Mouse (Mus musculus) cerebellum, adult 2 months (tissue): ENCODE data around the gene Cpn1. TPM values are rescaled to one million over a fixed set of nuclear protein-coding genes. Genes with fewer than 3 reads are reported as not detected.

Experiments used
- DNase-seq, 2 experiments: peaks; one replicate each; pipeline ENCODE4 v3.0.0; 2021
- H3K27ac ChIP-seq: fragments of 200-500 bp; 2 replicates; pipeline ENCODE4 v1.5.1; 2012; ENCODE audit warnings: low read length, control low read depth, inconsistent platforms; ENCODE audit not compliant: insufficient read depth
- H3K27me3 ChIP-seq: fragments of 200-500 bp; 2 replicates; pipeline ENCODE4 v1.6.1; 2012; ENCODE audit warnings: inconsistent platforms, mild to moderate bottlenecking, low read length, moderate library complexity; ENCODE audit not compliant: control insufficient read depth, insufficient read depth
- H3K4me1 ChIP-seq: fragments of 200-500 bp; 2 replicates; pipeline ENCODE4 v1.6.1; 2011; ENCODE audit warnings: low read length; ENCODE audit not compliant: control insufficient read depth, insufficient read depth
- H3K4me3 ChIP-seq: fragments of 200-500 bp; replicated peaks from 2 replicates; pipeline ENCODE3; 2011; ENCODE audit warnings: mild to moderate bottlenecking, low read depth, low read length, control low read depth; ENCODE audit not compliant: insufficient read depth
- CTCF ChIP-seq: fragments of 200-500 bp; IDR thresholded peaks from 2 replicates; pipeline ENCODE4 v1.5.1; 2011; ENCODE audit warnings: low read depth, mild to moderate bottlenecking, control low read depth, low read length, moderate library complexity, borderline replicate concordance; ENCODE audit not compliant: insufficient read depth
- POLR2A ChIP-seq: fragments of 200-500 bp; IDR thresholded peaks from 2 replicates; pipeline ENCODE4 v1.6.1; 2011; ENCODE audit warnings: low read length, control low read depth, borderline replicate concordance; ENCODE audit not compliant: insufficient read depth
- WGBS: fragments of 180-500 bp; shearing (Covaris S2); methylation state at CpG from one replicate; pipeline ENCODE4 v1.1.7; 2018; 5-methylcytosine and 5-hydroxymethylcytosine counted together
- polyA plus RNA-seq: library from polyadenylated mRNA; depleted of rRNA; stranded (reverse); fragments of >200 nt; gene quantifications from 2 replicates; pipeline ENCODE4 v1.2.3, GENCODE M21; 2012

Cpn1 gene
- polyA plus RNA-seq, 1 experiment: 0.16 TPM

DNA sequence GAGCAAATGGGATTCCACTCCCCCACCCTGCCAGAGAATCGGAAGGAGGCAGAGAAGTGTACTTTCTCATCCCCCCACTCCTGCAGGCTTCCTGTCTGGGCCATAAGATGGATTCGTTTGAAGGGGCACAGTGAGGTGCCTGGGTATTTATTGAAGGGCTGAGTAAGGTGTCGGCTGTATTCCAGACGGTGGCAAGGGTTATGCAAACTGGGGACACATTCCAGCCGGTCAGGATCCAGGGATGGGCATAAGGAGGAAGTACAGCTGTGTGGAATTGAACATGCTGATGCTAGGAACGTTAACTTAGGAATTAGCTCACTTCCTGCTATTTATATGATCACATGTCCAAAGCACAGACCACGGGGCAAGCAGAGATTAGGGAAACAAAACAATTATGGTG is 56.0 kb downstream of the Cpn1 start:
- WGBS: 48% methylated on average over 7 of the region's 7 CpGs
- Histone ChIP-seq H3K4me3 (no peak overlapping the region), H3K4me1 (peaks cover 11% of the 10 kb centered on the region), H3K27me3 (no peaks in the 10 kb centered on the region), H3K27ac (no peak overlapping the region)
- TF ChIP-seq CTCF: no peak
- DNase-seq: no peak

DNA sequence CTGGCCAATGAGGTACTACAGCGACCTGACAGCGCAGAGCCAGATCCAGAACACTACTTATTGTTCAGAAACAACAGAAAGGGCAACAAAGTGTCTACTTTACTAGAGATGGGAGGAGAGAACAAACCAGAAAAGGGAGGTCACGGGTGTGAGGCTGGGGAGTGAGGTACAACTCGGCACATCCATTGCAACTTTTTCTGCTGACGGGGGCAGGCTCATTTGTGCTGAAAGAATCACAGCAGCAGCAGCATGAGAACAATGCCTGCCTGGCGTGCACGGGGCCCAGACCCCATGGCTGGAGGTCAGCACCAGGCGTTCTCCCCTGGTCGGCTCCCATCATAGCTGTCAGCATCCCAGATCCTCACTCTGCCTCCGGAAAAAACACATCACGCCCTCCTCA is 56.5 kb downstream of the Cpn1 start:
- H3K27me3 ChIP-seq: no peaks in the 10 kb centered on the region
- no peak overlapping the region for H3K27ac ChIP-seq
- H3K4me3 ChIP-seq: no peak overlapping the region
- 53% methylated on average over 11 of the region's 11 CpGs for WGBS
- peaks cover 11% of the 10 kb centered on the region for H3K4me1 ChIP-seq
- no peak for TF ChIP-seq CTCF
- no peak for TF ChIP-seq POLR2A
- DNase-seq: no peak

DNA sequence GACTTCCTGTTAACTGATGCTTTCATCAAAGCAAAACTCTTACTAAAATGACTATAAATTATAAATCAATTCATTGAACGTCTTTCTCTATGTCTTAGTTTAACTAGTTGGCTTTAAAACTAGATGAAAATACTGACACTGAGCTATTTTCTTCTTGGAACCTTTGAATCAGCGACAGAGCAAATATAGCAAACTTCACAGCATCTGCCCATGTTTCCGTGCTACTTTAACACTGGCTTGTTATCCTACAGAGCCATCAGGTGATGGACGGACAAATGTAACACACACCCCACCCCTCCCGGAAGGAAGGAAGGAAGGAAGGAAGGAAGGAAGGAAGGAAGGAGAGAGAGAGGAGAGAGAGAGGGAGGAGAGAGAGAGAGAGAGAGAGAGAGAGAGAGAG is 58.4 kb downstream of the Cpn1 start:
- no peak for DNase-seq
- TF ChIP-seq POLR2A (no peak), CTCF (no peak)
- Histone ChIP-seq H3K27me3 (no peaks in the 10 kb centered on the region), H3K4me1 (peaks cover 11% of the 10 kb centered on the region), H3K27ac (no peak overlapping the region), H3K4me3 (no peak overlapping the region)
- WGBS: 80% methylated on average over 5 of the region's 5 CpGs

- Histone ChIP-seq H3K27me3 (no peaks in the 10 kb centered on the region), H3K27ac (peak overlapping the region; percentile 13; the same call in 1 of the 2 replicates), H3K4me3 (peak overlapping the region; percentile 30), H3K4me1 (peaks cover 11% of the 10 kb centered on the region)
- peak; percentile 60 for DNase-seq
- TF ChIP-seq CTCF (no peak), POLR2A (no peak)
- WGBS: 6% methylated on average over 10 of the region's 10 CpGs
Observed at GRCm38 (mm10) chr19:43927057-43927456, 59.3 kb downstream of the Cpn1 start.

DNA sequence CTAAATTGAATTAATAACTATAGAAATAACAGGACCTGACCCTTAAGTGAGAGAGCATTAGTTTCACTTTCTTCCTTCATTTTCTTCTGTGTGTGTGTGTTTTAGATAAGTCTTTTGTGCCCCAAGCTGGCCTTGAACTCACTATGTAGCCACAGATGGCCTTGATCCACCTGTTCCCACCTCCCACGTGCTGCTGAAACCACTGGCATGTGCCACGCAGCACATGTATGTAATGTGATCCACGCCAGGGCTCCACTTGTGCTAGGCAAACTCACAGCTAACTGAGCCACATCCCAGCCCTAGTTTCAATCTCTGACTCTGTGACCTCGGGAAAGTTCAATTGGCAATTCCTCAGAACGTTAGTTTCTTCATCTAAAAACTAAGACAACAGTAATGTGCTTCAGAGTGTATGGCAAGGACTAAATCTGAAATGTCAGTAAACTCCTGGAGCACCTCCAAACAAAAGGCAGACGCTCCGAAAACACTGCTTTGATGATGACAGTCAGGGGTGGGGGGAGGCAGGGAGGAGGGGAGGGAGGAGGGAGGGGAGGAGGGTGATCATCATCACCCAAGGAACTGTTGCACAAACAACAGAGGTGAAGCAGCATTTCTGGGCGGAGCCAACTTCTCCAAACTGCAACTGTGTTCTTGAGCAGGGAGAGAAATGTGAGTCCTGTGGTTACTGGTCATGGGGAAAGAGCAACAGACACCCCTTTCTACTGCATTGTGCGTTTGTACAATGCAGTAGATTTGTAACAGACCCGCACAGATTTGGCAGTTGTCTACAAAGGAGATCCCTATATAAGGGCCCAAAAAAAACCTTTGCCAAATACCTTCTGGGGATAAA is 60.0 kb downstream of the Cpn1 start:
- Histone ChIP-seq H3K4me3 (no peak overlapping the region), H3K27ac (no peak overlapping the region), H3K27me3 (no peaks in the 10 kb centered on the region), H3K4me1 (peaks cover 11% of the 10 kb centered on the region)
- 61% methylated on average over 10 of the region's 10 CpGs for WGBS
- no peak for DNase-seq
- TF ChIP-seq POLR2A: no peak
- TF ChIP-seq CTCF: no peak

- no peak for TF ChIP-seq POLR2A
- no peak for TF ChIP-seq CTCF
- Histone ChIP-seq H3K4me1 (peaks cover 11% of the 10 kb centered on the region), H3K27ac (no peak overlapping the region), H3K4me3 (no peak overlapping the region), H3K27me3 (no peaks in the 10 kb centered on the region)
- no peak for DNase-seq
- 70% methylated on average over 8 of the region's 8 CpGs for WGBS
Observed at GRCm38 (mm10) chr19:43924361-43924760, 62.0 kb downstream of the Cpn1 start.

DNA sequence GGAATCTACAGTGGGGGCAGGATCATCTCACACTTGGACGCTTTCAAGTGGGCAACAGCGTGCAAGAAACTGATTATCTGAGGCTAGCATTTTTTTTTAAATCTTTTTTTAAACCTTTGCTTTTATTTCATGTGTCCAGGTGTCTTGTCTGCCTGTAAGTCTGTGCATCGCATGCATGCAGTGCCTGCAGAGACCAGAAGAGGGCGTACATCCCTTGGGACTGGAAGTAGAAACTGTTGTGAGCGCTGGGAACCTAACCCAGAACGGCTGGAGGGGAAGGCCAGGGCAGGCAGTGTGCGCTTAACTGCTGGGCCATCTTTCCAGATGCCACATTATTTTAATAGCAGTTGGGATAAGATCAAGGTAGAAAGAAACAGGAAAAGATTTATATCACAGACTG is 63.4 kb downstream of the Cpn1 start:
- 94% methylated on average over 7 of the region's 7 CpGs for WGBS
- TF ChIP-seq CTCF: peak; percentile 19; the same call in 1 of the 2 replicates
- no peak for TF ChIP-seq POLR2A
- no peak for DNase-seq
- Histone ChIP-seq H3K27ac (no peak overlapping the region), H3K27me3 (no peaks in the 10 kb centered on the region), H3K4me1 (peaks cover 11% of the 10 kb centered on the region), H3K4me3 (no peak overlapping the region)

GRCm38 (mm10) chr19:43921410-43921809 is 64.9 kb downstream of the Cpn1 start:
- Histone ChIP-seq H3K4me1 (peaks cover 5% of the 10 kb centered on the region), H3K4me3 (no peak overlapping the region), H3K27ac (no peak overlapping the region), H3K27me3 (no peaks in the 10 kb centered on the region)
- TF ChIP-seq CTCF (no peak), POLR2A (no peak)
- DNase-seq: no peak
- WGBS: 80% methylated on average over 13 of the region's 13 CpGs
